Mouse (Mus musculus): ENCODE measurements around the gene Alk.

The Alk gene

GRCm38 (mm10) chr17:72144461-72144860, 460.0 kb downstream of the Alk start:
- DNase-seq (ENCODE audit: low spot score), result no peak

DNA sequence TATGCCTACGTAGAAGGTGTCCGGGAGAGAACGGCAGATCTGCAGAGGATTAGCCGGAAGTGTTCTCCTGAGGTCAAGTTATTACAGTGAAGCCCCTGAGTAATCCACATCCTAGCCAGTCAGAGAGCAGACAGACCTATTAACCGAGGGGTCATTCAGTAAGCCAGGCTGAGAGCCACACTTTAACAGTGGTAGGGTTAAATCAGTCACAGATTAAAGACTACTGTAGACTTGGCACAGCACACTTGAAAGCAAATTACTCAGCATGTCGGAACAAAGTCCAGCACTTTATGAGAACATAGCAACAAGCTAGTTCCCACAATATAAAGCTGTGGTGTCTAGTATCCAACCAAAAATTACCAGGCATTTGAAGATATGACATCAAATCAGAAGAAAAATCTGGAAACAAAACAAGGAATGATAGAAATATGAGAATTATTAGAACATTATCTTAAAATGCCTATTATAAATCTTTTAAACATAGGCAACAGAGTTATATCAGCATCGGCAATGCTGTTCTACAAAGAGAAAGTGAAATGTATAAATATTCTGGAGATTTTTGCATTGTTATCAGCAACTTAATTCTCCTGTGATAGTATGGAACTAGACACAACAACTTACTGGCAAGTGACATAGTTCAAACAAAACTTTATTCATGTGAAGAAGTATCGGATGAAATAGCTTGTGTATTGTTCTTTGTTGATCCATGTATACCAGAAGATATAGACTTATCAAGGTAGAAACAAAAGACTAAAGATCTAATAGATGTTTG, 472.1 kb downstream of the Alk start:
- DNase-seq (ENCODE audit: low spot score), result no peak

DNA sequence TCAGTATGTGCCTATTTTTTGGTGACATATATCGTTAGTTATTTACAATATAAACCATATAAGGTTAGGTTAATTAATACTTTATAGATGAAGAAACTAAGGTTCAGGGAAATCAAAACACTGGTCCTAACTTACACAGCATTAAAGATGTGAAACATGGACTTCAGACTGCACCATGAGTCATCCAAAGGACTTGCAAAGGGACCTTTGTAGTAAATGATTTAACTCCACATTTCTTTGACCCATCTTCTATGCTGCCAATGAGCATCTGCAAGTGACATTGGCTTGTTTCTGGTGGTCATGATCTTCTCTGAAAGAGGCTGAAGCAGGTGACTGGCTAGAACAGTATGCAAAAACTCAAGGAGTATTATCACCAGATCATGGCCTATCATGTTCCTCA, 482.8 kb downstream of the Alk start:
- DNase-seq (ENCODE audit: low spot score), result no peak

GRCm38 (mm10) chr17:72120278-72120677, 484.1 kb downstream of the Alk start:
- DNase-seq (ENCODE audit: low spot score), result no peak

GRCm38 (mm10) chr17:72118376-72118775, 486.1 kb downstream of the Alk start:
- DNase-seq (ENCODE audit: low spot score), result peak; percentile 11

DNA sequence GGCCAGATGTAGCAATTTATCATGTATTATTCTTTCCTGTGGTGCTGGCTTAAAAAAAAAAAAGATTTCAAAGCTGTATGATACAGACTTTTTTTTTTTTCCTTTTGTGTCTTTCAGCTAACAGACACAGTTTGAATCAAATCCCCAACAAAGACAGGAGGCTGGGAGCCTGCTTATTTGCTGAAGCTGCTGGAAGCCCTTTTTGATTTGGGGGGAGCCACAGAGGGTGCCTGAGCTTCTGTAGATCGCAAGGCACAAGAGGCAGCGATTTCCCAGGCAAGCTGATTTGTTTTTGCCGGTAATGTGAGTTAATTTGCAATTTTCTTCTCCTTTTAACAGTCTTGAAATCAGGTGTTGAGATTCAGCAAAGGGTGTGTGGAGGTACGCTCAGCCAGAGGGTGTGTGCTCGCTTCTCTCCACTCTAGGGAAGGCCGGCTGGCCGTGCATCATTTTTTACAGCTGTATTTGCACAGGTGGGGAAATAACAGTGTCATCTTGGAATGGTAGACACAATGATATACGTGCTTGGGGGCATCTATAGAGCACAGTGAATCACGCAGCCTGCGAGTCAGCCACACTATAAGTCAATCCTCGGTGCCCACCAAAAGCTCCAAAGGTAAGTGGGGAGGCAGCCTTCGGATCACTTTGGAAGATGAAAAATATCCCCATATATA, 489.0 kb downstream of the Alk start:
- no peak for DNase-seq (ENCODE audit: low spot score)

DNA sequence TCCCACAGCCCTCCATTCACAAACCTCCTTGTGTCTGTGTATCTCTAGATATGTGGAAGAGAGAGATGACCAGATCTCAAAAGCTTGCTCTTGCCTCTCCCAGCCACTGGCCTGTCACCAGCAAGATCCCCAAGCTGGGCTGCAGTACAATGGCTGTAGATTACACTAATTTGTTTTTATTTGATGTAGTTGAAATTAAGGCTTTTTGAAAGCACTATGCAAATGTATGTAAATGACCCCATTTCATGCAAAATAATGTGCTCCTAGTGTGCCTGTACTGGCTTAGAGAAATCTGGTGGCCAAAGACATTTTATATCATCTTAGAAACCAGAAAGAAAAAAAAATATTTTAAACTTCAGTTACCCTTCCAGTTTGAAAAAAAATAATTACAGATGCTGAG, 492.4 kb downstream of the Alk start:
- no peak for DNase-seq (ENCODE audit: low spot score)

- no peak for DNase-seq (ENCODE audit: low spot score)
These were observed 492.9 kb downstream of the Alk start for GRCm38 (mm10) chr17:72111528-72111927.

DNA sequence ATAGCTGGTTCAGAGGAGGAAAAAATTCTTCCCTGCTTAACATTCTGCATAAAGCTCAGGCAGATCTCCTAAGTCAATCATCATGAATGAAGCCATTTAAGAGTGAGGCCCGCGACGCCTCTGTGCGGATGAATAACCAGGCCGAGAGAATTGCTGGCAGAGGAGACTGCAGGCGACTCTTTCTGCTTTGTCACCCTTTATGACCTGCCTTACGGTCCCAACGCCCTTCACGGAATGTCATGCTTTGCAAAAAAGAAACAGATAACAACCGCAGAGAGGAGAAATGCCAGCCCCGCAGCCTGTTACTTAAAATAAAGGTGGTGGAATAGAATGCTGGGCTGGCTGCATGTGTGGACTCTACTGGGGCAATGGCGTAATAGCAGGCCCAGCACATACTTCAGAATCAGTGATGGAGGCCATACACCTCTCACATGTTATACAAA, 517.1 kb downstream of the Alk start:
- no peak for DNase-seq (ENCODE audit: low spot score)

DNA sequence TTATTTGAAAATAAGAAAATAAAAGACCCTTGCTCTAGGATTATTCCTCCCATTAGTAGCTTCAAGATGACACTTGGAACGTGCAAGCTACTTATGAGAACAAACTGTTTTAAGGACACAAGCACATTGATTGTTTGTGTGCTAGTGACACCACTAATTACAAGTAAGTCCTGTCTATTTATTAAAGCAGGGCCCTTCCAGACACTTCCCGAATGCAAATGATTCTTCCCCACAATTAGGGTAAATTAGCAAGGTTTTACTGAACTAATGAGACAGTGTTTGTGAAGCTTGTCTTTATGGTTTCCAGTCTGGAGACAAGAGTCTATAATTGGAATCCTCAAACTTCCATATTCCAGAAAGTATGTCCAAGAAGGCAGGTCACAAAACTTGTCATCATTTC, 523.0 kb downstream of the Alk start:
- DNase-seq (ENCODE audit: low spot score), result no peak

GRCm38 (mm10) chr17:72076306-72076921, 528.0 kb downstream of the Alk start:
- DNase-seq (ENCODE audit: low spot score), result no peak

- DNase-seq (ENCODE audit: low spot score), result no peak
These were observed 532.6 kb downstream of the Alk start for GRCm38 (mm10) chr17:72071871-72072270.

GRCm38 (mm10) chr17:72068176-72068575, 536.3 kb downstream of the Alk start:
- DNase-seq (ENCODE audit: low spot score), result no peak

DNA sequence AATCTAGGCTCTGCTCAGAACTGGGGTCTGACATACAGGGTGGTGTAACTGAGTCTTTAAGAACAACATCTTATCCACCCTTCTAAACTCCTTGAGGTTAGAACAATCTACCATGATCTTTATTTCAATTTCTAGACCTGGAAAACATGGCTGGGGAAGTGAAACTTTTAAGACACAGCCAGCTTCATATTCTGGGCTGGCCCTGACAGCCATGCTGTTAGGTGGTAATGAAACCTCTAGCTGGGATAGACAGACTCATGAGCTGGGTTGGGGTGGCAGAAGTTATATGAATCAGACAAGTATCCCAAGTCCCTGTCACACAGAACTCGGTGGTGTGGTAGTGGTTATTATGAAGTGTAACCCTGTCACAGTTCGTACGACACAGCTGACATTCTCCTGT, 541.4 kb downstream of the Alk start:
- no peak for DNase-seq (ENCODE audit: low spot score)

- DNase-seq (ENCODE audit: low spot score), result no peak
These were observed 545.1 kb downstream of the Alk start for GRCm38 (mm10) chr17:72059312-72059711.

GRCm38 (mm10) chr17:72045671-72046070, 558.8 kb downstream of the Alk start:
- DNase-seq (ENCODE audit: low spot score), result no peak

DNA sequence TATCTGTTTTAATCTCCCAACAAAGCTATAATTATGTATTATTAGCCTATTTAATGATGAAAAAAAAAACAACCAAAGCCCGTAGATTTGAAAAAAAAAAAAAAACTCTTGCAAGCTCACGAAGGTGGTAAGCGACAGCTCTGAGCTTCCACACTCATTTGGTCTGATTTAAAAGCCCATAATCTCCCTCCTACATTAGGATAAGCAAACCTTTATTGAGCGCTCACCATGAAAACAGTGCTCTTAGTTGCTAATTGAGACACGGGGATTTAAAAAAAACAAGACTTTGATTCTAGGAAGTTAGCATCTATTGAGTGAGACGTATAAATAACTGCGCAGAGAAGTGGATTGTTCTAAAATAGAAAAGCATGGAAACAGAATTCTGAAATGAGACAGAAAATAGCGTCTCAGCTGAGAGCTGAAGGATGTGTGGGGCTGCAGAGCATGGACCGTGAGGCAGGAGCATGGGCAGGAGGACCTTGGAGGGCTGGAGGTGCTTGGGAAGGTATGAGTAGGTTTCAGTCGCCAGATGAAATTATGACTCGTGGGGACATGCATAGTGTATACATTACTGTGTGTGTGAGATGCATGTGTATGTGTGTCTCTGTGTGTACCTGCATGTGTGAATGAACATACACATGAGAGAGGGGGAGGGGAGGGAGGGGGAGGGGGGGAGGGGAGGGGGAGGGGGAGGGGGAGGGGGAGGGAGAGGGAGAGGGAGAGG, 560.6 kb downstream of the Alk start:
- no peak for DNase-seq (ENCODE audit: low spot score)

DNA sequence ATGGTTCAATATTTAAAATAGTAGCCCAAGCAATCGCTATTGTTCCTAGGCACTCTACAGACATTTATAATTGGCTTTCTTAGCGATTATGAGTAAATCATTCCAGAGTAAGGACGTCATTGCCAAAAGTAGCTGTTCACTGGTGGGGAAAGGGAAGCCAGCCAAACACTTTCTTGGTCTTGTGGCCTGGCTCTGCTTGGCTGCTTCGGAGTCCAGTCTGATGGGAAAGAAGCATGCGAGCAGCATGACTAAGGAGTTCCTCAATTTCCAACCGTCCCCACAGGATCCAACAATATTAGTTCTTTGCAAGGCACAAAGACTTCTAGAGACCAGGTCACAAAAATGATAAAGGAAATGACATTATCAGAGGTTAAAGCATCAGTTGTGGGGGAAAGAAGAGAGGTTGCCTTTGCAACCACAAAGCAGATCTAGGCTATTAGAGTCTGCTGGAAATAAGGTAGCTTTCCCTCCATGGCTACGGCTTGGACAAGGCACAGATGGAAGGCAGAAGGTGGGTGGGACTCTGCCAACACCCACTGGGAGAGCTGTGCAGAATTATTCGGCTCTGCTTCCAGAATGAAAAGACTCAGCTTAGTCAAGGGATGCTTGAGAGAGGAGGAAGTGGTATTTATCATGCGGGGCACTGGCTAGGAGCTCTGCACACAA, 561.3 kb downstream of the Alk start:
- DNase-seq (ENCODE audit: low spot score), result peak; percentile 7

- no peak for DNase-seq (ENCODE audit: low spot score)
These were observed 565.1 kb downstream of the Alk start for GRCm38 (mm10) chr17:72039176-72039948.

DNA sequence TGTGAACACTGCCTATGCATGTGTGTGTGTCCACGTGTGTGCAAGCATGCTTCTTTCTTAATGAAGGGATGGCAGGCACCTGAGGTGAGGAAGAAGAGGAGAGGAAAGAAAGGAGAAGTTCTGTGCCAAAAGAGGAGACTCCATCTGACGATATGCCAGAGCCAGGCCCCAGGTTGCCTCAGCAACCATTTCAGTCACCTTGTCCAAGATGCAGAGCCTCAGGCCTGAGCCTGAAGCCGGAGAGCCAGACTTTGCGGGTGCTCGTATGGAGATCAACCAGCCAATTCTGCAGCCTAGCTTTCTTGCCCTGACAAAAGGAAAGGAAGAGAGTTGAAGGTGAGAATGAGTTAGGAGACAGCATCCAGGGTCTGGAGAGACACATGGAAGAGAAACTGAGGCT, 566.1 kb downstream of the Alk start:
- no peak for DNase-seq (ENCODE audit: low spot score)

DNA sequence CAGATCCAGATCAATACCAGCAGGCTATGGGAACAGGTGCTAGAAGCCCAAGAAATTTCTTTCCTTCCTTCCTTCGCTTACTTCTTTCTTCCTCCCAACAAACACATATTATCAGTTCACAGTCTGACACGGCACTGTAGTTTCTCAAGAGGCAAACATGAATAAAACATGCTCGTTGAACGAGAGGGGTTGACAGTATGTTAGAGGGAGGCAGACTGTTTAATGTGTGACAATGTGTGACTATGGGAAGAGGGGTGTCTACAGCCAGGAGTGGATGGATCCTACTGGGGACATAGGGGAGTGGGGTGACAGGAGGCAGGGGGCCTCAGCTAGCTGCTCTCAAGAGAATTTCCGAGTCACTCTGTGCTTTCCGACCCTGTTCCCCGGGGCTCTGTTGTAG, 573.8 kb downstream of the Alk start:
- DNase-seq (ENCODE audit: low spot score), result no peak
